Mouse (Mus musculus) testis, adult 2 months (tissue): ENCODE measurements around the gene Notch1.

ENCODE experiments used
- CTCF ChIP-seq: fragments of 200-500 bp; IDR thresholded peaks from 2 replicates; pipeline ENCODE4 v1.5.1; 2012; ENCODE audit warnings: low read depth, mild to moderate bottlenecking, inconsistent platforms, low read length, moderate library complexity; ENCODE audit not compliant: control insufficient read depth, insufficient read depth, insufficient replicate concordance
- POLR2A ChIP-seq: fragments of 200-500 bp; IDR thresholded peaks from 2 replicates; pipeline ENCODE4 v1.6.1; 2012; ENCODE audit warnings: low read depth, mild to moderate bottlenecking, inconsistent platforms, low read length, moderate library complexity; ENCODE audit not compliant: control insufficient read depth

DNA sequence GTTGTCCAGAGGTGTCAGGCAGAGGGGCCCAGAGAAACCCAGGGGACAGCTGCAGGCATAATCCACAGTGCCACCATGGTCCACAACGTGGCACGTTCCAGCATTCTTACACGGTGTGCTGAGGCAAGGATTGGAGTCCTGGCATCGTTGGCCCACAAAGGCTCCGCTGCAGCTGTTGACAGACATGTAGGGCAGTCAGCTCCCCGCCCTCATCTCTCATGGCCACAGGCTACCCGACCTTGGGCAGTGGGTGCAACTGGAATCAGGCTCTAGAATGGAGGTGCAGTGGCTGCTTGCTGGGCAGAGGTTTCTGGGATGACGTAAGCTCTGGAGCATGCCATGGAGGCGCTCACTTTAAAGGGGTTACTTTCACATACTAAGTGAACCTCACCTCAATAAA lies 31.2 kb downstream of the Notch1 start:
- TF ChIP-seq CTCF, result no peak
- TF ChIP-seq POLR2A, result no peak
